Mouse (Mus musculus) MEL (cell line): ENCODE data around the gene Cep170b. TPM values are rescaled to one million over a fixed set of nuclear protein-coding genes. Genes with fewer than 3 reads are reported as not detected.

Source experiments
- DNase-seq: peaks from one replicate; pipeline ENCODE4 v3.0.0; 2011; ENCODE audit warnings: low read depth, low spot score
- H3K27ac ChIP-seq: 2 replicates; pipeline ENCODE4 v1.5.1; 2012; ENCODE audit warnings: low read depth, mild to moderate bottlenecking, control low read depth, low read length, moderate library complexity; ENCODE audit not compliant: control insufficient read depth
- H3K27me3 ChIP-seq, 2 experiments: fragments of 150-350 bp in 1 of 2; sonication (generic) in 1 of 2; 2 replicates each; pipeline ENCODE4 v1.6.1; 2012; ENCODE audit warnings: low read length in 2 of 2, mild to moderate bottlenecking in 2 of 2, improper control_type of control experiment in 1 of 2, moderate library complexity in 1 of 2; ENCODE audit not compliant: insufficient read depth in 2 of 2, control insufficient read depth in 1 of 2
- H3K36me3 ChIP-seq, 2 experiments: 2 replicates each; pipeline ENCODE4 v1.6.1; 2012 to 2014; ENCODE audit warnings: low read length in 2 of 2, improper control_type of control experiment in 1 of 2, inconsistent platforms in 1 of 2, mild to moderate bottlenecking in 1 of 2; ENCODE audit not compliant: insufficient read depth in 2 of 2, control insufficient read depth in 1 of 2
- H3K4me1 ChIP-seq, 2 experiments: fragments of 150-350 bp in 1 of 2; sonication (generic) in 1 of 2; 2 replicates each; pipeline ENCODE4 v1.6.1; 2012; ENCODE audit warnings: low read length in 2 of 2, improper control_type of control experiment in 1 of 2, mild to moderate bottlenecking in 1 of 2; ENCODE audit not compliant: insufficient read depth in 2 of 2, control insufficient read depth in 1 of 2
- H3K4me3 ChIP-seq, 2 experiments: fragments of 150-350 bp in 1 of 2; sonication (generic) in 1 of 2; 2 replicates each; pipeline ENCODE4 v1.5.1; 2012; ENCODE audit warnings: low read depth in 2 of 2, low read length in 2 of 2, mild to moderate bottlenecking in 2 of 2, moderate library complexity in 2 of 2, control low read depth in 1 of 2, improper control_type of control experiment in 1 of 2; ENCODE audit not compliant: control insufficient read depth in 1 of 2, insufficient read depth in 1 of 2
- H3K79me2 ChIP-seq: 2 replicates; pipeline ENCODE4 v1.6.1; 2012; ENCODE audit warnings: mild to moderate bottlenecking, low read length, moderate library complexity; ENCODE audit not compliant: control insufficient read depth, poor library complexity, insufficient read depth
- H3K9ac ChIP-seq: 2 replicates; pipeline ENCODE4 v1.6.1; 2012; ENCODE audit warnings: low read depth, mild to moderate bottlenecking, control low read depth, low read length, moderate library complexity; ENCODE audit not compliant: control insufficient read depth, poor library complexity, severe bottlenecking
- H3K9me3 ChIP-seq: fragments of 150-350 bp; sonication (generic); replicated peaks from 2 replicates; pipeline ENCODE4 v1.6.1; 2012; ENCODE audit warnings: mild to moderate bottlenecking, low read length, improper control_type of control experiment, moderate library complexity; ENCODE audit not compliant: insufficient read depth
- CHD1 ChIP-seq: IDR thresholded peaks from 2 replicates; pipeline ENCODE4 v1.6.1; 2012; ENCODE audit warnings: low read depth, mild to moderate bottlenecking, inconsistent platforms, low read length, improper control_type of control experiment
- CHD2 ChIP-seq: IDR thresholded peaks from 2 replicates; pipeline ENCODE4 v1.6.1; 2011; ENCODE audit warnings: low read length, improper control_type of control experiment
- ETS1 ChIP-seq: IDR thresholded peaks from 2 replicates; pipeline ENCODE4 v1.6.1; 2012; ENCODE audit warnings: low read depth, mild to moderate bottlenecking, inconsistent platforms, low read length, improper control_type of control experiment, moderate library complexity
- GABPA ChIP-seq: IDR thresholded peaks from 2 replicates; pipeline ENCODE4 v1.6.1; 2012; ENCODE audit warnings: low read depth, mild to moderate bottlenecking, inconsistent platforms, low read length, improper control_type of control experiment, moderate library complexity
- KAT2A ChIP-seq: conservative IDR thresholded peaks from 2 replicates; pipeline ENCODE4 v1.6.1; 2012; ENCODE audit warnings: low read depth, low read length, improper control_type of control experiment, inconsistent platforms
- MAFK ChIP-seq: IDR thresholded peaks from 2 replicates; pipeline ENCODE4 v1.6.1; 2011; ENCODE audit warnings: low read depth, mild to moderate bottlenecking, low read length, improper control_type of control experiment, borderline replicate concordance
- MEF2A ChIP-seq: IDR thresholded peaks from 2 replicates; pipeline ENCODE4 v1.6.1; 2014; ENCODE audit warnings: low read depth, mild to moderate bottlenecking, inconsistent platforms, low read length, improper control_type of control experiment; ENCODE audit not compliant: poor library complexity, insufficient replicate concordance, severe bottlenecking; ENCODE audit errors: extremely low read depth
- MXI1 ChIP-seq: IDR thresholded peaks from 2 replicates; pipeline ENCODE4 v1.6.1; 2011; ENCODE audit warnings: mild to moderate bottlenecking, low read depth, low read length, improper control_type of control experiment
- MYC ChIP-seq: IDR thresholded peaks from 2 replicates; pipeline ENCODE4 v1.6.1; 2011; ENCODE audit warnings: low read depth, mild to moderate bottlenecking, low read length, improper control_type of control experiment, moderate library complexity
- NELFE ChIP-seq: IDR thresholded peaks from 2 replicates; pipeline ENCODE4 v1.6.1; 2011; ENCODE audit warnings: low read depth, low read length, improper control_type of control experiment
- NRF1 ChIP-seq: IDR thresholded peaks from 2 replicates; pipeline ENCODE4 v1.6.1; 2014; ENCODE audit warnings: low read depth, mild to moderate bottlenecking, inconsistent platforms, low read length, improper control_type of control experiment, moderate library complexity; ENCODE audit not compliant: poor library complexity, insufficient read depth, severe bottlenecking
- POLR2AphosphoS5 ChIP-seq: IDR thresholded peaks from 2 replicates; pipeline ENCODE4 v1.6.1; 2012; ENCODE audit warnings: low read depth, borderline replicate concordance, mild to moderate bottlenecking, inconsistent platforms, low read length, moderate library complexity, mixed read lengths
- RAD21 ChIP-seq: IDR thresholded peaks from 2 replicates; pipeline ENCODE4 v1.6.1; 2011; ENCODE audit warnings: mild to moderate bottlenecking, low read depth, low read length, improper control_type of control experiment
- RCOR1 ChIP-seq: IDR thresholded peaks from 2 replicates; pipeline ENCODE4 v1.6.1; 2012; ENCODE audit warnings: low read depth, mild to moderate bottlenecking, inconsistent platforms, low read length, improper control_type of control experiment
- SMC3 ChIP-seq: IDR thresholded peaks from 2 replicates; pipeline ENCODE4 v1.6.1; 2011; ENCODE audit warnings: low read depth, low read length, improper control_type of control experiment
- TAL1 ChIP-seq: IDR thresholded peaks from 2 replicates; pipeline ENCODE4 v1.6.1; 2012; ENCODE audit warnings: mild to moderate bottlenecking, inconsistent platforms, low read length, moderate library complexity, mixed read lengths
- TCF12 ChIP-seq: IDR thresholded peaks from 2 replicates; pipeline ENCODE4 v1.6.1; 2014; ENCODE audit warnings: low read depth, mild to moderate bottlenecking, inconsistent platforms, low read length, improper control_type of control experiment, moderate library complexity
- USF2 ChIP-seq, 2 experiments: IDR thresholded peaks; 2 replicates each; pipeline ENCODE4 v1.6.1; 2011 to 2012; ENCODE audit warnings: improper control_type of control experiment in 2 of 2, low read length in 2 of 2, borderline replicate concordance in 1 of 2, inconsistent platforms in 1 of 2, low read depth in 1 of 2, mild to moderate bottlenecking in 1 of 2; ENCODE audit not compliant: insufficient read depth in 1 of 2
- ZC3H11A ChIP-seq: IDR thresholded peaks from 2 replicates; pipeline ENCODE4 v1.6.1; 2012; ENCODE audit warnings: low read depth, mild to moderate bottlenecking, inconsistent platforms, low read length, improper control_type of control experiment
- ZKSCAN1 ChIP-seq: IDR thresholded peaks from 2 replicates; pipeline ENCODE4 v1.6.1; 2012; ENCODE audit warnings: low read depth, mild to moderate bottlenecking, inconsistent platforms, low read length, improper control_type of control experiment, moderate library complexity
- ZMIZ1 ChIP-seq: IDR thresholded peaks from 2 replicates; pipeline ENCODE4 v1.6.1; 2012; ENCODE audit warnings: low read depth, mild to moderate bottlenecking, inconsistent platforms, low read length, improper control_type of control experiment, moderate library complexity
- polyA plus RNA-seq, 2 experiments: library from polyadenylated mRNA; stranded (reverse) in 1 of 2; unstranded in 1 of 2; fragments of >175 nt in 1 of 2; fragments of >200 nt in 1 of 2; gene quantifications; 2 replicates each; pipeline versions ENCODE4 v1.2.1 to v1.2.4; 2012; ENCODE audit warnings: low replicate concordance in 2 of 2, low read depth in 1 of 2; ENCODE audit not compliant: insufficient read length in 2 of 2, insufficient read depth in 1 of 2, missing spikeins in 1 of 2
- total RNA-seq: library from RNA; depleted of rRNA; stranded (reverse); fragments of 300-350 nt; gene quantifications from 2 replicates; pipeline ENCODE4 v1.2.3, GENCODE M21; 2012

The Cep170b gene
- total and polyA plus RNA-seq, 3 experiments, result 49.7 to 64.0 TPM; not detected in 1

DNA sequence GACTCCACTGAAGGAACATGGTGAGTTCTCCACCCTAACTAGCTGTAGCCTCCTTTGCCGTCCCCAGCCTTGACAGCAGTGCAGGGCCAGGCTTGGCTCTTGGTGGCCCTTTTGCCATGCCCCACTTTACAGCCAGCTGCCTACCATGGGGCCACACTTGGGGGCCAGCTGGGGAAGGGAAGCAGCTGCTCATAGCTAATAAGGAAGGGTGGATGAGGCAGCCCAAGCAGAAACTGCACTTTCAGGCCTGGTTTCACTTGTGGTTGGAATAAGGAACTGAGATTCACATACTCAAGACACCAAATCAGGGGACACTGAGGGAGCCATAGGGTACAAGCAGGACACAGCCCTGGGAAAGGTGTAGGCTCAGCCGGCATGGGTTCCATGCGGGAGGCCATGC is 41.8 kb downstream of the Cep170b start:
- Histone ChIP-seq H3K36me3 (peaks cover 0 to 12% of the 10 kb centered on the region in 2 experiments; a peak in 2 of 4 replicates), H3K9ac (no peak overlapping the region), H3K79me2 (no peaks in the 10 kb centered on the region), H3K4me3 (no peak overlapping the region), H3K9me3 (no peaks in the 10 kb centered on the region), H3K4me1 (peaks cover 9 to 18% of the 10 kb centered on the region in 2 experiments; a peak in 3 of 4 replicates), H3K27ac (no peak overlapping the region), H3K27me3 (peaks cover 3 to 7% of the 10 kb centered on the region in 2 experiments; a peak in 3 of 4 replicates)
- DNase-seq, result peak; percentile 58
- TF ChIP-seq MXI1 (0 out of 2 replicates have a peak, but pooled peaks have one; percentile 16), MYC (no peak), ZMIZ1 (no peak), POLR2AphosphoS5 (no peak), TCF12 (0 out of 2 replicates have a peak, but pooled peaks have one; percentile 13), MAFK (no peak), CHD1 (no peak), ZC3H11A (no peak), CHD2 (no peak), MEF2A (no peak), USF2 (IDR thresholded peaks at IDR 0.05; ENCODE audit: borderline replicate concordance in 1 of 2, insufficient read depth in 1 of 2, low read depth in 1 of 2, low read length in 2 of 2) (no peak), GABPA (no peak), ETS1 (0 out of 2 replicates have a peak, but pooled peaks have one; percentile 18), RCOR1 (peak; percentile 58), RAD21 (no peak), TAL1 (peak; percentile 49)

- no peaks in the 10 kb centered on the region for H3K27me3 ChIP-seq
- H3K36me3 ChIP-seq, result peaks cover 0 to 12% of the 10 kb centered on the region in 2 experiments; a peak in 2 of 4 replicates
- H3K9ac ChIP-seq, result no peak overlapping the region
- H3K4me3 ChIP-seq, result no peak overlapping the region
- no peak for DNase-seq
- peaks cover 9 to 18% of the 10 kb centered on the region in 2 experiments; a peak in 3 of 4 replicates for H3K4me1 ChIP-seq
- no peak overlapping the region for H3K27ac ChIP-seq
- no peaks in the 10 kb centered on the region for H3K9me3 ChIP-seq
- no peaks in the 10 kb centered on the region for H3K79me2 ChIP-seq
- no peak for TF ChIP-seq ZKSCAN1
- no peak for TF ChIP-seq SMC3
- no peak for TF ChIP-seq NELFE
- TF ChIP-seq MAFK, result no peak
- TF ChIP-seq NRF1, result no peak
- TF ChIP-seq CHD1, result no peak
- no peak for TF ChIP-seq KAT2A
- TF ChIP-seq CHD2, result no peak
- no peak for TF ChIP-seq ZMIZ1
- no peak for TF ChIP-seq MXI1
Observed at GRCm38 (mm10) chr12:112763176-112763575, 42.9 kb downstream of the Cep170b start.
